Mouse (Mus musculus): ENCODE results near the gene Mgll. TPM values are rescaled to one million over a fixed set of nuclear protein-coding genes. Genes with fewer than 3 reads are reported as not detected.

Mgll gene
- total RNA-seq, 2 experiments from 2014 or later: 105 to 106 TPM

DNA sequence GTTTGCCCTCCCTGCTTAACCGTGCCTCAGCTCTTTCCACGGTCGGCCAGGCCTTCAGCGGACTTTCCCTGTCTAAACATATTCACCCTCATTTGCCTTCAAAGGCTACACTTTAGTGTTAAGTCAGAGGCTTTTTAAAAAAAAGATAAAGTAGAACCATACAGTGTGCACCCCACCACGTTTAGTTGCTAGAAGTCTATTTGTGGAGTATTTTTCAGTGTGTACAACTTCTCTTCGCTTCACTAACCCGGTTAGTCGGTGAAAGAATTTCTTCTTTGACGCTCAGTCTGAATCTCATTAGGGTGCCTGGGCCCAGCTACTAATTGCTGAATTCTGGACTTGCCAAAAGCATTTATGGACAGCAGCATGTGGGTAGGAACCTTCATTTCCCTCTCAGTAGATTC is 8.8 kb upstream of the Mgll start:
- no peak for DNase-seq (ENCODE audit: extremely low spot score in 1 of 2, low spot score in 2 of 2)
- intact Hi-C loops (cut with DNase I): no loop called here

DNA sequence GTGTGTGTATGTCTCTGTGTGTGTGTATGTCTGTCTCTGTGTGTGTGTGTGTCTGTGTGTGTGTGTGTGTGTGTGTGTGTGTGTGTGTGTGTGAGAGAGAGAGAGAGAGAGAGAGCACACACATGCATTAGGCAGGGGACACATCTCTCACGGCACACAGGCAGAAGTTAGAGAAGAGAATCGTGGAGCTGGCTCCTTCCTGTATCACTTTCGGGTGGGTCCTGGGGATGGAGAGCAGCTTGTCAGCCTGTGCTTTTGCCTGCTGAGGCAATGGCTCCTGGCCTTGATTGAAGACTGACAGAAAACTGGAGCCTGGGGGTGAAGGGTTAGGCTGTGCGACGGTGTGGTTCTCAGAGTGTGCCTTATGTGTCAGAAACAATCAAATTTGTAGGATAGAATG is 8.2 kb upstream of the Mgll start:
- no peak for DNase-seq (ENCODE audit: extremely low spot score in 1 of 2, low spot score in 2 of 2)
- intact Hi-C loops (cut with DNase I): no loop called here

DNA sequence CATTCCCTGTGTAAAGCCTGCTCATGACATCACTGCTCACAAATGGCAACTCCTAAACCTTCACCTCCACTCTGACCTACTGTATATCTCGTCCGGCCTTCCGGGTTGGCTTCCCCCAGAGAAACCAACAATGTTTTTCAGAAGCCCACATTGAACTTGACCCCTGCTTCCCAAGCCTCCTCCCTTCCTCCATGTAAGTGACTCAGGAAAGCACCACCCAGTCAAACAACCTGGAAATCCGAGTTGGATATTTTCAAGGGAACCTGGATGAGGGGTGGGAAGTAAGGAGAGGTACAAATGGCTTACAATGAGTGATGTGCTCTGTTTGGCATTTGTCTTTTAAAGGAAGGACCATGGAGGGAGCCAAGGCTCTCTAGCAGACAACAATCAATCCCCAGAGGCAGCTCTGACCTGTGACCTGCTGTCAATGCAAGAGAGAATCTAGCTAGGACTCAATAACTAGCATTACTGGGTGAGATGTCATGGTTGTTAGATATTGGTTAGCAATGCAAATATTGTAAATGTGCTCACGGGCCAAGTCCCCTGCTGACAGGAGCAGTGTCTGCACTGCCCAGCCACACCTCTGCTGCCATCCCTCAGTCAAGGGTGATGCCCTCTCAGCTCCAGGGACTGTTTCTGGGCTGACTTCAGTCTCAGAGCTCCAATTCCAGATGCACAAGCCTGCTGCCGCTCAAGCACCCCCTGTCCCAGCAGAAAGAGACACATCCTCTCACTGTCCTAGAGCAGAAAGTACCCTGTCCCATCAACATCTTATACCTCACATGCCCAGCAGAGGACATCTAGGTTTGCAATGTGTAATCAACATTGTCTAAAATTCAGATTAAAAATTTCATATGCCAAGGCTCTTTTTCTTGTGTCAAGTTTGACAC is 6.8 kb upstream of the Mgll start:
- DNase-seq (ENCODE audit: extremely low spot score in 1 of 2, low spot score in 2 of 2): no peak
- intact Hi-C loops (cut with DNase I): no loop called here

DNA sequence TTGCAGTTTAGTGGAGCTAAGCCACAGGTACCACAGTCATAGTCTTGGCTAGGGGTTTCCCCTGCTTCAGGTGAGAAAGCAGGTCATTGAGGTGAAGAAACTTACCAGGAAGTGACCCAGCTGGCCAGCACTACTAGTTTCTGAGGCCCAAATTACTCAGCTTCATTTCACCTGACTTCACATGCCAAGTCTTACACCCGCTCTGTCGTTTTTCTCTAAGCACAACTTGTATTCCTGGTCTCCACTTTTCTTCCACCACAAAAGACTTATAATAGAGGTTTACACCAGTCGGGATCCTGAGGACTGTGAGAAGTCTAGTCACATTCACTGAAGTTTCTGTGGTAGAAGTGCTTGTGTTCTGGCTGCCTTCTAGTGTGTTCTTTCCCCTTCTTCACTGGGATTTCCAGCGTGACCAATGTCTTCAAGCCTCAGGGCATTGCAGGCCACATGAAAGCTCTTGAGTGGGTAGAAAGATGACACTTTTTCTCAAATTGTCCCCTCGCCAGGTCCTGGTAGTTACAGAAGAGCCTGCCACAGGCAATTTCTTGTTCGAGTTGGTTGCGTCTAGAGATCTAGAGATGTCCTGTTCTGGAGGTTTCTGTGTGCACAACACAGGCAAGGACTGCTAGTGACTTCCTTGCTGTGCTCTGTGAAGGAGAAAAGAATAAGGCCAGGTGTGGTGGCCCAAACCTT is 6.0 kb upstream of the Mgll start:
- DNase-seq (ENCODE audit: extremely low spot score in 1 of 2, low spot score in 2 of 2): no peak
- intact Hi-C loops (cut with DNase I): no loop called here

DNA sequence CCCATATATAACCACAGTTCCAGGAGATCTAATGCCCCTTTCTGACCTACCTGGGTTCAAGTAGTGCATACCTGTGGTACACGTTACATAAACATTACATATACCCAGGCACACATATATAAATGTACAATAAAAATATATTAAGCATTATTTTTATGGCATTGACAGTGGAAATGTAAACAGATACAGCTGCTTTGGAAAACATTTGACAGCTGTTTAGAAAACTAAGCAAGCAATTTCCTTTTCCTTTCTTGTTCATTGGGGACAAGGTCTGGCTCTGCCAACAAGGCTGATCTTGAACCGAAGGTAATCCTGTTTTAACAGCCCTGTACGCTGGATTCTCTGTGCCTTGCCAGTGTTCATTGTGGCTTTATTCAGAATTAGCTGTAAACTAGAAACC is 3.2 kb upstream of the Mgll start:
- intact Hi-C loops (cut with DNase I): loop anchor here (5.0 kb wide), 1 partner anchor 106 kb away; no protein-coding TSS in a partner anchor
- no peak for DNase-seq (ENCODE audit: extremely low spot score in 1 of 2, low spot score in 2 of 2)

DNA sequence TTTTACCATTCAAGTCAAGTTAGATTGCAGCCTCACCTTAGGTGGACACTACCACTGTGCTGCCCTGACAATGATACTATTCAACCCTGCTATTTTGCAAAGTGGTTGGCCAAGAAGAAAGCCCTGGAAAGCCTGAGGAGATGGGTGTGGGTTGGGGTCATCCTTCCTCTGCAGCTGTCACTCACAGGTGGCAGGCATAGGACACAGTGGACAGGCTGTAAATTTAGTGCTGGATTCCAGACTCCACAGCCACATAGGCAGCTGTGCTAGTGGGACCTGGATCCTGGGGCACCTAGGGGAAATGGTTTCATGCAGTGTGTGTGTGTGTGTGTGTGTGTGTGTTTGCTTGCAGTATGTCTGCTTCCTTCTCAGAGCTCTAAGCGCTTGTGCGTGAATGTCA is 1.3 kb upstream of the Mgll start:
- no peak for DNase-seq (ENCODE audit: extremely low spot score in 1 of 2, low spot score in 2 of 2)
- intact Hi-C loops (cut with DNase I): loop anchor here (5.0 kb wide), 1 partner anchor 104 kb away; no protein-coding TSS in a partner anchor

DNA sequence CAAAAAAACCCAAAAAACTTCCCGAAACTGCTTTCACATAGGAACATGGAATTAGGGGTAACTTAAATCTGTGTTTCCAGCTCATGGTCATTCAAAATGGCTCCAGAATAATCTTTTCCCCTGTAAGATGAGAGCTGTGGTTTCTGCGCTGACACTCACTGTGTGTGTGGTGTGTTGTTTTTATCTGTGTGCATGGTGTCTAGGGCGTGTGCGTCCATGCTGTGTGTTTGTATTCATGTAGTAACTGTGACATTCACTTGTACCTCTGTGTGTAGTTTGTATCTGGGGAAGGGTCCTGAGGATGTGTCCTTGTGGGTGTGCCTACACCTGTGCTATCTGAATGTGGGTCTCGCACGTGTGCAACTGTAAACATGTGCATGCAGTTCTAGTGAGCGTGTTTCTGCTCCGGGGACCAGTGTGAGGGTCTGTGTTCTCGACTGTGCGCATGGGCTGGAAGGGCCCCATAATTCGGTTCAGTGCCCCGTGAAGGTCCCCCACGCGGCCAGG is 353 bp upstream of the Mgll start:
- DNase-seq (ENCODE audit: extremely low spot score in 1 of 2, low spot score in 2 of 2): no peak
- intact Hi-C loops (cut with DNase I): loop anchor here (5.0 kb wide), 1 partner anchor 103 kb away; no protein-coding TSS in a partner anchor

DNA sequence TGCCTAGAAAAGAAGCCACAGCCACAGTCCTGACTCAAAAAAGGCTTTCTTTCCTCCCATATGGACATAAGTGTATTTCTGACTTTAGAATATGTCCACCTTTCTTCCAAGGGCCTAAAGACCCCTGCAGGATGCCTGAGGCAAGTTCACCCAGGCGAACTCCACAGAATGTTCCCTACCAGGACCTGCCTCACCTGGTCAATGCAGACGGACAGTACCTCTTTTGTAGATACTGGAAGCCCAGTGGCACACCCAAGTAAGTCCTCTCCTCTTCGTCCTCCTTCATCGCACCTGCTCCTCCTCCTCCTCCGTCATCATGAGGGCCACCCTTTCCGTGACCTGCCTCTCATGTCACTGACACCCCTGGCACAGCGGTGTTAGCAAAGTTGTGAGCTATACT is 1.4 kb downstream of the Mgll start:
- intact Hi-C loops (cut with DNase I): loop anchor here (5.0 kb wide), 2 partner anchors 83 to 87 kb away; no protein-coding TSS in a partner anchor

DNA sequence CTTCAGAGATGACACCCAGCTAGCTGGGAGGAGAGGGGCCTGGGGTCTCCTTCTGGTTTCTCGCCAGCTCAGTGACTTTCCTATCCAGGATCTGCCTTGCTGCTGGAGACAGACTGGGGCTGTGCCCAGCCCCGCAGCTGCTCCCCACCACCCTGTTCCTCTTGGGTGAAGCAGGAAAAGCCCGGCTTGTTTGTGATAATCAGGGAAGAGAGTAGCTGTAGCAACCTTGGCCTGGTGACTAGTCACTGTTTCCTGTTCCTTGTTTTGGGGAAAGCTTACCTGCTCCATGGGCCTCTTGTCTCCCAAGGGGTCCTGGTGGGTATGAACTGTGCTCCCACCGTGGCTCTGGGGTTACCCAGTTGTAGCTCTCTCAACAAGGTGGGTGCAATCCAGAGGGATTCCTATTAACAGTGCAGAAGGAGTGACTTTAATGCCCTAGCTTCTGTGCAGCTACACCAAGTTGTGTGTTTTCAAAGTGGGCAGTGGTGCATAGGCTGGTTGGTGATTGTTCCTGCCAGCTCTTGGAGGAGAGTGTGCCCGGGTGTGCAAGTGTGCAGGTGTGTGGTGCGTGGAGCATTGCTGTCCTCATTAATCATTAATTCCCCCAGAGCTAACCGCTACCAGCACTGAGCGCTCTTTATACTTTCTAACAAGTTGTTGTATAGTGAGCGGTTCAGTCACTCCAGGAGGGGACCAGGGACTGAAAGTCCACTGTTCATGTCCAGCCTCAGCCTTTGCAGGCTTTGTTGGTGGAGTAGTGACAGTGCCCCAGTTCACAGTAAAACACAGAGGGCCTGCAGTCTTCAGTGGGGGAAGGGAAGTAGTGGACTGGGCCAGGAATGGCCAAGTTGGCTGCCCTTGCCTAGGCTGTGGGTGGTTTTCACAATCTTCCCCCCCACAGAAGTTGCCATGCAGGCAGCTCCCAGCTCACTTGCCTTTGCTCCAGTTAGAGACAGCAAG is 2.3 kb downstream of the Mgll start:
- peak; percentile 55 to 69 for DNase-seq (ENCODE audit: extremely low spot score in 1 of 2, low spot score in 2 of 2)
- intact Hi-C loops (cut with DNase I): loop anchor here (5.0 kb wide), 2 partner anchors 84 to 86 kb away; no protein-coding TSS in a partner anchor

More for the DNA sequence above, 1.4 kb downstream of the Mgll start:
- DNase-seq (ENCODE audit: extremely low spot score in 1 of 2, low spot score in 2 of 2): peak in 1 of 2 experiments; percentile 23

DNA sequence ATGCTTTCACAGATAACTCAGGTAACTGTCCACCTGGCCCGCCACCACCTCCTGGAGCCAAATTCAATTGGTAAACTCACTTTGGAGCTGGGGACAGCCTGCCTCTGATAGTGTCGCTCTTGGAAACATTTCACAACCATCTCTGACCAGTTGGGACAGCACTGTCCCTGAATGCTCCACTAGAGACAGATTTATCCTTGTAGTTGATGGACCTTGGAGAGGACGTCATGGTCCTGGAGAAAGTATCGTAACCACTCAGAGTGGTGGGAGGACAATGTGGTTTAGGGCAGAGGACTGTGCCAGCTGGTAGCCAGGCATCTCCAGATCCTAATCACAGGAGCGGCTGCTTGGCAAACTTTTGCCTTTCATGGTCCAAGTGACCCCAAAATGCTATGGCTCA is 3.3 kb downstream of the Mgll start:
- no peak for DNase-seq (ENCODE audit: extremely low spot score in 1 of 2, low spot score in 2 of 2)
- intact Hi-C loops (cut with DNase I): loop anchor here (5.0 kb wide), 2 partner anchors 85 kb away; no protein-coding TSS in a partner anchor

DNA sequence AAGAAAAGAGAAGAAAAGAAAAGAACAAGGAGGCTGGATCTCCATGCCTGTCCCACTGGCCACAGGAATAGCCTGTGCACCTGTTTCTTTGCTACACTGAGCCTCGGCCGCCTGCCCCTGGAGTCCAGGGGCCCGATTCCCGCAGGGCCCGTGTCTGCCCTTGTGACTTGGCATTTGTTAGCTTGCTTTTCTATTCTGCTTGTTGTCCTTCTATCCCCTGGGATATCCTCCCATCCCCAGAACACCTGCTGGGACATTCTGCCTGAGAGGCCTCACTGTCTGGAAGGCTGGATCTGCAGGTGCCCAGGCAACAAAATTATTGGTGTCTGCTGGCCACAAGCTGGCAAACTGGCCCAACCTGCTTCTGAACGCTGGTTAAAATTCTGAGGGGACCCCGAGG is 3.8 kb downstream of the Mgll start:
- intact Hi-C loops (cut with DNase I): loop anchor here (5.0 kb wide), 2 partner anchors 84 to 86 kb away; no protein-coding TSS in a partner anchor
- no peak for DNase-seq (ENCODE audit: extremely low spot score in 1 of 2, low spot score in 2 of 2)

DNA sequence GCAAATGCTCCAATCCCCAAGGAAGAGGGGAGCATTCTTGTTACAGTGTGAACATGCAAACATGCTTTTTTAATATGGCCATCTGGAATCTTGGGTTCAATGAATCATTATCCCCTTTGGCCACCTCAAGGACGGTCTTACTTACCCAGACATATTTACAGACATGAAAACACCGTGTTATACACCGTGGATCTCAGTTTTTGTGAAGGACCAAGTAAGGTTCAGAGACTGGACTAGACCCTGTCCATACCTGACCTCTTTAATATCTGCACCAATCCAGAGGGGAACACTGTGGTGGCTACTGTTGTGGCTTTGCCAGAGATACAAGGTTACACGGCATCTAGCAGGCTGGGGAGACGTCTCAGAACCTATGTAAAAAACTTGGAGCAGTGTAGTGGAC is 4.3 kb downstream of the Mgll start:
- DNase-seq (ENCODE audit: extremely low spot score in 1 of 2, low spot score in 2 of 2): no peak
- intact Hi-C loops (cut with DNase I): loop anchor here (5.0 kb wide), 2 partner anchors 84 to 86 kb away; no protein-coding TSS in a partner anchor

DNA sequence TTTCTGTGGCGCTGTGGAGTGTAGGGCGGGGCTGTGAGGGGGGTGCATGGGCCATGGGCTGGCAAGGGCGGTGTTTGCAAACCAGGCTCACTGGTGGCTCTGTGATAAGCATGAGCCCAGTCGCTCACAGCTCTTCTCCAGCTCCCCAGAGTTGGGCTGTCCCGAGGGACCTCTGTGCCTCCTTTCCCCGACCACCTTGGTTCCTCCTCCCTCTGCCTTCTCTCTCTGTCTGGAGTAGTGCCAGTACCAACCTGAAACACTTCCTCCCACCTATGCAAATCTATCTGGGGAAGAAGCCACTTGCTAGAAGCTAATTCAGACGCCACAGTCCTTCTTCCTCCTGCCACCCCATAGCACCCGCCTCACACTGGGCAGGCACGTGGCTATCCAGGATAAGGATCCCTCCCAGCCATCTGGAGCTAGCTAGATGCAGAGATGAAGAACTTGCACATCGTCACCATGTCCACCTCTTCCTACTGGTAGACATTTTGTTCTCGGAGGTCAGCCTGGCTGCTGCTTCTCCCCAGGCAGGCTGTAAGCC is 7.1 kb downstream of the Mgll start:
- intact Hi-C loops (cut with DNase I): loop anchor here (5.0 kb wide), 1 partner anchor 41 kb away; no protein-coding TSS in a partner anchor
- DNase-seq (ENCODE audit: extremely low spot score in 1 of 2, low spot score in 2 of 2): no peak

DNA sequence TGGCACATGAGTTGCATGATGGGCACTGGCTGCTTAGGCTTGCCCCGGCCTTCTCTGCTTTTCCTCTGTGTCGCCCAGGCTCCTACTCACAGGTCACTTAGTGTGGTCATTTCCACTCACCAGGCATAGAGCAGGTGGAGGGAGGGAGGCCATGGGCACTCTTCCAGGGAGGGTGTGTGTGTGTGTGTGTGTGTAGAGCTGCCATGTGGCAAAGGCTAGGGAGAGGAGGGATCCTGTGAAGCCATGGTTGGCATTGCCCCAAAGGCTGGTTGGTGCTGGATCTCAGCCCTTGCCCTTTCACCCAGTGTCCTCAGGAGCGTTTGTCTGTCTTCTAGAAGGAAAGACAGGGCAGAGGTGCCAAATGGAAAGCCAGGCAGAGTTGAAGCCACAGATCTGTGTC is 7.8 kb downstream of the Mgll start:
- peak in 1 of 2 experiments; percentile 63 for DNase-seq (ENCODE audit: extremely low spot score in 1 of 2, low spot score in 2 of 2)
- intact Hi-C loops (cut with DNase I): loop anchor here (5.0 kb wide), 1 partner anchor 40 kb away; no protein-coding TSS in a partner anchor

DNA sequence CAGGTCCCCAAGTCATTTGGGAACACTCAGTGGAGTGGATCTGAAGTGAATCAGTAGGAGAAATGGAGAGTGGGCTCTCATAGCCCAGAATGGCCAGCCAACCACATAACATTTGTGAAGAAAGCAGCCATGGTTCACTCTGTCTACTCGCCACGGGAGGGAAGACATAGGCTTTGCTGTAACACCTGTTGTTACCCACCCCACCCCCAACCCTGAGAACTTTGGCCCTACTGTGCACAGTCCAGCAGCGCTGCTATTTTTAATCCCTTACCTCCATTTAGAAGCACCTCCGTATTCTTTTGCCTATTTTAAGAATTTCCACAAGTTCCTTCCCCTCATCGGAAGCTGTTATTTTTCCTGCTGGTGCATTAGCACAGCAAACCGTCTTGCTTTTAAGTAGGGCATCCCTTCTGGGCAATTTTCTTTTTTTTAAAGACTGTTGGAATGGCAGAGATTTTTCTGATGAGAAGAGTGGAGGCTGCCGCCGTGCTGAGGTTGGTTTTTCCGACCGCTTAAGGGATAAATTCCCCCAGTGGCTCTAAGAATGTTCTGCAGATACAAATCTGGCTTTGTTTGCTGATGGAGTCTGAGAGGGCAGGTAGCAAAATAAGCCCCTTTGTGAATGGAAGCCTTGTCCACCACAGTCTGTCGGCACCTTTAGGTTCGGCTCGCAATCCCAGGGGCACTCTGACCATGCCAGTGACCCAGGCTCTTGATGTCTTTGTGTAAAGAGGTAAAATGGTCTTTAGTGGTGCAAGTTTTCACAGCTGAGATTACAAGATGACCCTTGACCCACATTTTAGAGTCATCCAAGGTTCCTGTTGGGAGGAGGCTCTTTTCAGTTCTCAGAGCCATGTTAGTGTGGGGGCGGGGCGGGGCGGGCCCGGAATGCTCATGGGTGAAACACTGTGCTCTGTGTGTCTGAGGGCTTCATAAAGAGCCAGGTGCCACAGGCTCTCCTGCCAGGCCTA is 8.7 kb downstream of the Mgll start:
- DNase-seq (ENCODE audit: extremely low spot score in 1 of 2, low spot score in 2 of 2): no peak
- intact Hi-C loops (cut with DNase I): loop anchor here (5.0 kb wide), 1 partner anchor 39 kb away; no protein-coding TSS in a partner anchor

DNA sequence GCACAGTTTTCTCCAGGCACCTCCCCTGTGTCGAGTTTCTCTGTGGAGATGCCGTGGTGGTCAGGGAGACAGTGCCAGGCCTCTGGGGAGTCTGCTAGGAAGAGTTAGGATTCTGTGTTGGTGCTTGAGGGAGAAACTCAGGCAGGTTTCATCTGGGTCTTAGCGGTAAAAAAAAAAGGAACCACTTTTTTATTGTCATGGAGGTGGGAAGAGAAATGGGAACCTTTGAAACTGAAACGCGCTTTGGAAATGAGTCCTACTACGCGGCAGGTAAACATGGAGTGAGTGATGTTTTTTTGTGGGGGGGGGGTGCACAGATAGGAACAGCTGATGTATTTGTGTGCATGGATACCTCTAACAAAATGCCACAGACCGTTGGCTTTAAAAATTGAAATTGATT is 12.1 kb downstream of the Mgll start:
- DNase-seq (ENCODE audit: extremely low spot score in 1 of 2, low spot score in 2 of 2): no peak
- intact Hi-C loops (cut with DNase I): no loop called here
